Mouse (Mus musculus): ENCODE measurements around the gene Cdc25b. TPM values are rescaled to one million over a fixed set of nuclear protein-coding genes. Genes with fewer than 3 reads are reported as not detected.
A peak's percentile ranks its signal among the peaks of the same experiment; 100 is the strongest.

Gene Cdc25b
- polyA plus RNA-seq, 1 experiment from 2014 or later = 102 TPM

- Histone ChIP-seq H3K9ac (ENCODE audit: low read depth, low read length) (no peak overlapping the region), H3K4me1 (replicated peaks; ENCODE audit: control insufficient read depth, insufficient read depth, low read length) (no peaks in the 10 kb centered on the region), H3K27me3 (ENCODE audit: control insufficient read depth, insufficient read depth, low read length) (no peaks in the 10 kb centered on the region), H3K4me3 (ENCODE audit: low read depth, low read length) (no peak overlapping the region), H3K27ac (ENCODE audit: low read depth, low read length) (no peak overlapping the region), H3K9me3 (ENCODE audit: control insufficient read depth, low read length) (no peaks in the 10 kb centered on the region), H3K36me3 (ENCODE audit: control insufficient read depth, insufficient read depth, low read length) (no peaks in the 10 kb centered on the region; the same call in 1 of the 2 replicates), H3K4me2 (replicated peaks; ENCODE audit: low read depth, low read length) (no peak overlapping the region)
- no peak for ATAC-seq (ENCODE audit: low FRiP score)
- WGBS = 92% methylated on average over 4 of the region's 4 CpGs
- DNase-seq (ENCODE audit: low spot score) = no peak
These were observed 32.7 kb upstream of the Cdc25b start for GRCm38 (mm10) chr2:131154036-131154435.

GRCm38 (mm10) chr2:131156987-131157386 lies 29.8 kb upstream of the Cdc25b start:
- Histone ChIP-seq H3K27ac (ENCODE audit: low read depth, low read length) (no peak overlapping the region), H3K4me1 (replicated peaks; ENCODE audit: control insufficient read depth, insufficient read depth, low read length) (no peaks in the 10 kb centered on the region), H3K27me3 (ENCODE audit: control insufficient read depth, insufficient read depth, low read length) (no peaks in the 10 kb centered on the region), H3K9ac (ENCODE audit: low read depth, low read length) (no peak overlapping the region), H3K9me3 (ENCODE audit: control insufficient read depth, low read length) (no peaks in the 10 kb centered on the region), H3K36me3 (ENCODE audit: control insufficient read depth, insufficient read depth, low read length) (no peaks in the 10 kb centered on the region), H3K4me2 (replicated peaks; ENCODE audit: low read depth, low read length) (no peak overlapping the region), H3K4me3 (ENCODE audit: low read depth, low read length) (no peak overlapping the region)
- 94% methylated on average over 7 of the region's 7 CpGs for WGBS
- DNase-seq (ENCODE audit: low spot score) (no peak), ATAC-seq (ENCODE audit: low FRiP score) (no peak)

- no peaks in the 10 kb centered on the region for H3K36me3 ChIP-seq (ENCODE audit: control insufficient read depth, insufficient read depth, low read length)
- peak overlapping the region; percentile 78 for H3K4me3 ChIP-seq (ENCODE audit: low read depth, low read length)
- H3K27me3 ChIP-seq (ENCODE audit: control insufficient read depth, insufficient read depth, low read length) = no peaks in the 10 kb centered on the region
- peak overlapping the region; percentile 81 for H3K27ac ChIP-seq (ENCODE audit: low read depth, low read length)
- ATAC-seq (ENCODE audit: low FRiP score) (peak; percentile 71; the same call in 1 of the 2 replicates), DNase-seq (ENCODE audit: low spot score) (no peak)
- peak overlapping the region; percentile 79 for H3K9ac ChIP-seq (ENCODE audit: low read depth, low read length)
- under 1% methylated on average over 18 of the region's 18 CpGs for WGBS
- H3K4me1 ChIP-seq (replicated peaks; ENCODE audit: control insufficient read depth, insufficient read depth, low read length) = no peaks in the 10 kb centered on the region
- peak overlapping the region; percentile 88 for H3K4me2 ChIP-seq (replicated peaks; ENCODE audit: low read depth, low read length)
- H3K9me3 ChIP-seq (ENCODE audit: control insufficient read depth, low read length) = no peaks in the 10 kb centered on the region
These were observed 27.2 kb upstream of the Cdc25b start for GRCm38 (mm10) chr2:131159491-131159910.

GRCm38 (mm10) chr2:131159938-131160581 lies 26.7 kb upstream of the Cdc25b start, which contains the start of gene 1700037H04Rik:
TSS of gene 1700037H04Rik (minus strand) at chr2:131160081.
- under 1% methylated on average over 54 of the region's 54 CpGs for WGBS
- Histone ChIP-seq H3K36me3 (ENCODE audit: control insufficient read depth, insufficient read depth, low read length) (no peaks in the 10 kb centered on the region), H3K4me3 (ENCODE audit: low read depth, low read length) (peak within 1 kb of the TSS; percentile 78), H3K27me3 (ENCODE audit: control insufficient read depth, insufficient read depth, low read length) (no peaks in the 10 kb centered on the region), H3K27ac (ENCODE audit: low read depth, low read length) (peak within 1 kb of the TSS; percentile 81), H3K4me2 (replicated peaks; ENCODE audit: low read depth, low read length) (peak within 1 kb of the TSS; percentile 88), H3K4me1 (replicated peaks; ENCODE audit: control insufficient read depth, insufficient read depth, low read length) (no peaks in the 10 kb centered on the region), H3K9ac (ENCODE audit: low read depth, low read length) (peak within 1 kb of the TSS; percentile 79), H3K9me3 (ENCODE audit: control insufficient read depth, low read length) (no peaks in the 10 kb centered on the region)
- ATAC-seq (ENCODE audit: low FRiP score) = peak; percentile 96
- DNase-seq (ENCODE audit: low spot score) = peak; percentile 99

GRCm38 (mm10) chr2:131160671-131161111 lies 26.1 kb upstream of the Cdc25b start:
- H3K9me3 ChIP-seq (ENCODE audit: control insufficient read depth, low read length) = no peaks in the 10 kb centered on the region
- H3K36me3 ChIP-seq (ENCODE audit: control insufficient read depth, insufficient read depth, low read length) = no peaks in the 10 kb centered on the region
- no peaks in the 10 kb centered on the region for H3K27me3 ChIP-seq (ENCODE audit: control insufficient read depth, insufficient read depth, low read length)
- H3K27ac ChIP-seq (ENCODE audit: low read depth, low read length) = peak overlapping the region; percentile 81
- H3K4me3 ChIP-seq (ENCODE audit: low read depth, low read length) = peak overlapping the region; percentile 78
- H3K9ac ChIP-seq (ENCODE audit: low read depth, low read length) = peak overlapping the region; percentile 60
- 2% methylated on average over 17 of the region's 17 CpGs for WGBS
- peak overlapping the region; percentile 68 for H3K4me2 ChIP-seq (replicated peaks; ENCODE audit: low read depth, low read length)
- DNase-seq (ENCODE audit: low spot score) (no peak), ATAC-seq (ENCODE audit: low FRiP score) (no peak)
- no peaks in the 10 kb centered on the region for H3K4me1 ChIP-seq (replicated peaks; ENCODE audit: control insufficient read depth, insufficient read depth, low read length)

GRCm38 (mm10) chr2:131163924-131164323 lies 22.8 kb upstream of the Cdc25b start:
- no peak overlapping the region for H3K9ac ChIP-seq (ENCODE audit: low read depth, low read length)
- H3K27ac ChIP-seq (ENCODE audit: low read depth, low read length) = no peak overlapping the region
- 78% methylated on average over 7 of the region's 7 CpGs for WGBS
- ATAC-seq (ENCODE audit: low FRiP score) (no peak), DNase-seq (ENCODE audit: low spot score) (no peak)
- H3K9me3 ChIP-seq (ENCODE audit: control insufficient read depth, low read length) = no peaks in the 10 kb centered on the region
- no peak overlapping the region for H3K4me3 ChIP-seq (ENCODE audit: low read depth, low read length)
- H3K27me3 ChIP-seq (ENCODE audit: control insufficient read depth, insufficient read depth, low read length) = no peaks in the 10 kb centered on the region
- no peaks in the 10 kb centered on the region for H3K4me1 ChIP-seq (replicated peaks; ENCODE audit: control insufficient read depth, insufficient read depth, low read length)
- H3K4me2 ChIP-seq (replicated peaks; ENCODE audit: low read depth, low read length) = no peak overlapping the region
- H3K36me3 ChIP-seq (ENCODE audit: control insufficient read depth, insufficient read depth, low read length) = no peaks in the 10 kb centered on the region

GRCm38 (mm10) chr2:131166172-131166571 lies 20.6 kb upstream of the Cdc25b start:
- Histone ChIP-seq H3K4me2 (replicated peaks; ENCODE audit: low read depth, low read length) (no peak overlapping the region), H3K27ac (ENCODE audit: low read depth, low read length) (no peak overlapping the region), H3K9me3 (ENCODE audit: control insufficient read depth, low read length) (no peaks in the 10 kb centered on the region), H3K4me3 (ENCODE audit: low read depth, low read length) (no peak overlapping the region), H3K36me3 (ENCODE audit: control insufficient read depth, insufficient read depth, low read length) (no peaks in the 10 kb centered on the region), H3K27me3 (ENCODE audit: control insufficient read depth, insufficient read depth, low read length) (peaks cover 9% of the 10 kb centered on the region), H3K4me1 (replicated peaks; ENCODE audit: control insufficient read depth, insufficient read depth, low read length) (no peaks in the 10 kb centered on the region), H3K9ac (ENCODE audit: low read depth, low read length) (no peak overlapping the region)
- no peak for ATAC-seq (ENCODE audit: low FRiP score)
- no peak for DNase-seq (ENCODE audit: low spot score)
- 89% methylated on average over 2 of the region's 2 CpGs for WGBS

- no peaks in the 10 kb centered on the region for H3K9me3 ChIP-seq (ENCODE audit: control insufficient read depth, low read length)
- DNase-seq (ENCODE audit: low spot score) (no peak), ATAC-seq (ENCODE audit: low FRiP score) (no peak)
- H3K4me3 ChIP-seq (ENCODE audit: low read depth, low read length) = no peak overlapping the region
- 85% methylated on average over 6 of the region's 6 CpGs for WGBS
- H3K27ac ChIP-seq (ENCODE audit: low read depth, low read length) = no peak overlapping the region
- no peak overlapping the region for H3K4me2 ChIP-seq (replicated peaks; ENCODE audit: low read depth, low read length)
- peaks cover 4% of the 10 kb centered on the region; the same call in 1 of the 2 replicates for H3K4me1 ChIP-seq (replicated peaks; ENCODE audit: control insufficient read depth, insufficient read depth, low read length)
- H3K9ac ChIP-seq (ENCODE audit: low read depth, low read length) = no peak overlapping the region
- H3K27me3 ChIP-seq (ENCODE audit: control insufficient read depth, insufficient read depth, low read length) = peaks cover 27% of the 10 kb centered on the region
- H3K36me3 ChIP-seq (ENCODE audit: control insufficient read depth, insufficient read depth, low read length) = no peaks in the 10 kb centered on the region
These were observed 18.8 kb upstream of the Cdc25b start for GRCm38 (mm10) chr2:131167984-131168383.

GRCm38 (mm10) chr2:131168914-131169313 lies 17.8 kb upstream of the Cdc25b start:
- DNase-seq (ENCODE audit: low spot score) = no peak
- no peak for ATAC-seq (ENCODE audit: low FRiP score)
- WGBS = 76% methylated on average over 1 of the region's 1 CpGs
- H3K4me3 ChIP-seq (ENCODE audit: low read depth, low read length) = no peak overlapping the region
- H3K9ac ChIP-seq (ENCODE audit: low read depth, low read length) = no peak overlapping the region
- no peaks in the 10 kb centered on the region for H3K36me3 ChIP-seq (ENCODE audit: control insufficient read depth, insufficient read depth, low read length)
- H3K27ac ChIP-seq (ENCODE audit: low read depth, low read length) = no peak overlapping the region
- H3K4me1 ChIP-seq (replicated peaks; ENCODE audit: control insufficient read depth, insufficient read depth, low read length) = peaks cover 4% of the 10 kb centered on the region; the same call in 1 of the 2 replicates
- H3K27me3 ChIP-seq (ENCODE audit: control insufficient read depth, insufficient read depth, low read length) = peaks cover 32% of the 10 kb centered on the region
- H3K4me2 ChIP-seq (replicated peaks; ENCODE audit: low read depth, low read length) = no peak overlapping the region
- H3K9me3 ChIP-seq (ENCODE audit: control insufficient read depth, low read length) = no peaks in the 10 kb centered on the region
